Mouse (Mus musculus) CD8-positive naive resting alpha-beta T cell, adult 2 months (primary cell): ENCODE measurements at regions not wholly inside any gene's neighbourhood (a gene's known extent, or its start where the extent isn't known, plus 50 kb on each side); places are given as distances from the start of the nearest gene placed in this dataset.
"Not testable (repeated sequence)": the region's sequence is repeated elsewhere in the genome, so short reads cannot be mapped to it uniquely, and the experiment has no call there.

ENCODE experiments used
- DNase-seq, 2 experiments: peaks; one replicate each; pipeline ENCODE4 v3.0.0; 2022; ENCODE audit warnings: low read depth in 2 of 2, low spot score in 2 of 2

DNA sequence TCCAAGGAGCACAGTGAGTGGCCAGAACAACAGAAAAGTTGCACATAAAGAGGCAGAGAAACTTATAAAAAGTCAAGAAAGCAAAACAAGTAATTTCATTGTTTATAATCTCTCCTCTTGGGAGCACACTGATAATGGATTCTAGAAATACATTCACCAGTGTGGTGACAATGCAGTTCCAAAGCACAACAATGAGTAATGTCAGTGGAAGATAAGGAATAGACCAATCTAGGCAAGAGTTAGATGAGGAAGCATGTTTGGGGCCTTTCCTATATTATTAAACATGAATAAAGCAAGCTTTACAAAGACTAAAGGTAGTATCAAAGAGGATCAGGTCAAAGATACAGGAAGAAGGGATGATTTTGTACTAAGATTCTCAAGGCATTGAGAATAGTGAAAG lies 408.9 kb upstream of the N6amt1 start:
- no peak for DNase-seq

DNA sequence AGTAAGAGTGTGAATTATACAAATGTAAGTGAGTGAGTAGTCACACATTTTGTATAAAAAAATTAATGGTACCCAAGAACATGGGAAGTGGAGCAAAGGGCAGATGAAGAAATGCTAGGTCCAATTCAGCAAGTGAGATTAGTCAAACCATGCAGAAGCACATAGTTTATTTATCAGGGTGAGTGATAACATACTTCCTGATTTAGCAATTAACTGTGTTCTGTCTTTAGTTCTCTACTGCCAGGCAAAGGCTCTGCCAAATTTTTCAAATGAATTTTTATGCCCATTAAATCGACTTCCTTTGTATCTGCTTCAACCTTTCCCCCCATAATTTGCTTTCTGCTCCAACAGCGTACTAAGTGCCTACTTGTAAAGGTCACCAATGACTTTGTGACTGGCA lies 419.0 kb upstream of the N6amt1 start:
- no peak for DNase-seq

DNA sequence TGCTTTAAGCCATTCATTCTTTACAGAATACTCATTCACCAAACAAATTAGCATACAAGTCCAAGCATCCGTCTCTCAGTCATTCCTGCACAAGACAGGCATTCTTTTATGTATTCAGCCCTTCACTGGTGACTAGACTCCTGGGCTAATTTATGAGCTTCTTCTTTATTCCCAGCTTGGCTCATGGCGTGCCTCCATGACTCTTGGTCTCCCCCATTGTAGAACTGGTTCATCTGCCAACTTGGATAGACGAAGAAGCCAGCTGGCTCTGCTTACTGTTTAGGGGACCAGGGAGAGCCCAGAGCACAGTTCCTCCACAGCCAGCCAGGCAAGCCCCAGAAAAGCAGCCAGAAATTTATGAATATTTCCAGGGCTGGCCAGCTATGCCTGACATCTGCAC lies 421.2 kb upstream of the N6amt1 start:
- no peak for DNase-seq

DNA sequence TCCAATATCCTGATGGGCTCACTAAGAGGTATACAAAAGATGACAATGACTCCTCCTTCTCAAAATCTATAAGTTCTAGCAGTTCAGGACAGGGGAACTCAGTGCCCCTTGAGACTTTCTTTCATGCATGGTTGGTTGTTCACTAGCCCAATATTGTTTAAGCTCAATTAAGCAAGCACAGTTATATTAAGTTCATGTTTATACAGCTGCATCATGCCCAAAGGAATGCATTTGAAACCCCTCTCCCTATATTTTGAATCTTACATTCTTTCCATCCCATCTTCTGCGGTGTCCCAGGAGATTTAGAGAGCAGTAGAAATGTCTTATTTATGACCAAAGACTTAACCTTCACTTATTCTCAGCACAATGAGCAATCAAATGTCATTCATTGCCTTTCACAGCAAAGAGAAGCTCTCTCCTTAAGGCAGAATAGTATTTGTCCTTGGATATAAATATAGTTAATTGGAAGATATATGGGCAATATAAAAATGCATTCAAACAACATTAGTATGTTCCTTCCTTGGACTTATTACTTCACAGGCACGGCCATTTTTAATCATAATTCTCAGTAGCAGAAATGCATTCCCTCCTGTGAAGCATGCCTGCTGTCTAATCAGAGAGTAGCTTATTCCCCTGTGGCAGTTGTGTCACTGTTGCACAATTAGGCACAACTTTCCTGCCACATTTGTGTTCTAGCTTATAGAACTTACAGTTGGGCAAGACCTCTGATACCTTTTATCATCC lies 455.8 kb upstream of the N6amt1 start:
- no peak for DNase-seq

- no peak for DNase-seq
These were observed 459.0 kb upstream of the N6amt1 start for GRCm38 (mm10) chr16:86894982-86895381.

GRCm38 (mm10) chr16:86894333-86894732 lies 459.7 kb upstream of the N6amt1 start:
- no peak for DNase-seq

DNA sequence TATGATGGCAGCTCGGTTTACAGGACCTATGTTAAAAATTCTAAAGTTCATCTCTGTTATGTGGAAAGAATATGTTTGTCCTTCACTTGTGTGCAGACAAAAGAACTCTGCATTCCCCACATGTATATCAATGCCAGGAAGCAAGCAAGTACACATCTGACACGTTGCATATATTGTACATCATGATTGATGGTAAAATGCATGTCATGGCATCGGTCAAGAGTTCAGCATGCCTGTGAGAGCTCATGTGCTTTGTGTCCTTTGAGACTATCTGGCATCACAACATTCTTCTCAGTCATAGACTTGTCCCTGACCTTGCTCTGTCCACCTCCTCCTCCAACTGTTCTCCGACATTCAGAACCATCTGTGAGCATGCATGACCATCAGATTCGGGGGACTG lies 465.6 kb upstream of the N6amt1 start:
- no peak for DNase-seq

DNA sequence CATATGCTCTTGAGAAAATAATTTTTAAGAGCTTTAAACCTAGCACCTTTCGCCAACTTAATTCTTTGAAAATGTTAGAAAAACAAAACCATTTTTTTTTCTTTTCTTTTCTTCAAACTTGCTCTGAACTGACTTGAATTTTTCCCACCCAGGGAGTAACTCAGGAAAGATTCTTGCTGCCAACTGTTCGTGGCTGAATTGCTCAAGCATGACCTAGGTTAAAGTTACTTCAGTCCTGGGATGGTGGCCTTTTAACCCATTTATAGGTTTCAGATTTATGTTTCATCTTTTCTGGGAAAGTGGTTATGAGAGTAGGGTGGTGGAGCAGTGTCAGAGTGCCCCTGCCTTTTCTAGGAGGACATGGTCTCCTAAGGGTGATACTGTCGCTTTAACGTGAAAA lies 466.4 kb upstream of the N6amt1 start:
- DNase-seq = no peak

DNA sequence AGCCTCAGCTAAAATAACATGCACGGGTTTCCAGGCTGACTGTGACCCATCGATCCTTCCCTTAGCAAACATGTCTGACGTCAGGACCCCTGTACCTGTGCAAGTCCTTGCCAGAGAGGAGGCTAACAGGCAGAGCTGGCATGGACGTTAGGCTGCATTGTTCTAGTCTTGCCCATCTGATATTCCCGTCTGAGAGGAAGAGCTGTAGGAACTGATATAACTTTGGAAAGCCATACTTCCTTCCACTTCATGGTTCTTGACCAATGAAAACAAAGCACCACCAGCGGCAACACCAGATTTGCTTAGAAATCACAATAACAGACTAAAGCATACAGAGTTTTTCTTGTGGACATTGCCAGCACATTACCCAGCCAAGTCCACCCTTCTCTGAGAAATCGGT lies 470.1 kb upstream of the N6amt1 start:
- no peak for DNase-seq

GRCm38 (mm10) chr16:86882529-86882928 lies 471.5 kb upstream of the N6amt1 start:
- no peak for DNase-seq

- DNase-seq = no peak
These were observed 472.4 kb upstream of the N6amt1 start for GRCm38 (mm10) chr16:86881583-86881982.

DNA sequence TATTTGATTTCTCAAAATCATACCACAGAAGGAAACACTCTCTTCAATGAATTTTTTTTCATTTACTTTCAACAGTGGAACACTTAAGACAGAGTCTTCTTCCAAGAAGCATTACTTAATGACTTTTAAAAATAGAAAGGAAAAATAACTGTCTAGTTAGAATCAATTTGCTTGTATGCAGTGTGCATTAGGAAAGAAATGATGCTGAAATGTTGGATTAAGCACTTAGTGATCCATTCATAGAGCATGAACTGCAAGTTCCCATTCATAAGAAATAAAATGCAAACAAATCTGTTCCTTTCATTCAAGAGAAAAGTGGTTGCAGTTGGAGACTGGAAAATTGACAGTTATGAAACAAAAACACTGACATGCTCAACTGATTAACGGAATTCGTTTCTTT lies 493.2 kb upstream of the N6amt1 start:
- no peak for DNase-seq

GRCm38 (mm10) chr16:86855891-86856290 lies 498.1 kb upstream of the N6amt1 start:
- DNase-seq = no peak

GRCm38 (mm10) chr16:86855312-86855711 lies 498.7 kb upstream of the N6amt1 start:
- DNase-seq = no peak

- DNase-seq = no peak
These were observed 500.6 kb upstream of the N6amt1 start for GRCm38 (mm10) chr16:86853398-86853797.

- no peak for DNase-seq
These were observed 515.3 kb upstream of the N6amt1 start for GRCm38 (mm10) chr16:86838457-86839337.

DNA sequence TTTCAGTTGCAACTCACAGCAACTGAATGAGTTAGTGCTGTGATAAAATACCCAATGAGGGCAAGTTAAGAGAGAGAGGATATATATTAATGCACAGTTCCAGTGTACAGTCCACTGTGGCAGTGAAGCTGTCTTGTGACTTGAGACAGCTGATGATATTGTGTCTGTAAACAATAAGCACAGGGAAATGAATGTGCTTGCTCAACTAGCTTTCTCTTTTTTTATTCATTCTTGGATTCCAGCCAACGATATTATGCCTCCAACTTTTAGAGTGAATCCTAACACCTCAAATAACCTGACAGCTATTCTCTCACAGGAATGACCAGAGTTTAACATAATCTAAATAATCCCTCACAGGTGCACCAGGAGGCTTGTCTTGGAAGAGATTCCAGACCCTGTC lies 526.3 kb upstream of the N6amt1 start:
- DNase-seq = no peak

DNA sequence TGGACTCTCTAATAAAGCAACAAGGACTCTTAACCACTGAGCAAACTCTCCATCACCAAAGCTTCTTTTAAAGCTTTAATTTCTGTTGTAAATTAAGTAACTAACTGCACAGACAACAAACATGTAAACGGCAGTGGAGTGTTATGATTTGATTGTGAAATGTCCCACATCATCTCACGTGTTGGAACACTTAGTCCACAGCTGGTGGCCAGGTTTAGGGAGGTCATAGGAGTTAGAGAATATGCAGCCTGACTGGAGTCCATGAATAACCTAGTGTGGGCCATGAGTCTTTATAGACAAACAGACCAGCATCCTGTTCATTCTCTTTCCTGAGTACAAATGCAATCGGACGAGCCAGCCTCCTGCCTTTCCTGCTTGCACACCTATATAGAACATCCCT lies 527.3 kb upstream of the N6amt1 start:
- DNase-seq = no peak

DNA sequence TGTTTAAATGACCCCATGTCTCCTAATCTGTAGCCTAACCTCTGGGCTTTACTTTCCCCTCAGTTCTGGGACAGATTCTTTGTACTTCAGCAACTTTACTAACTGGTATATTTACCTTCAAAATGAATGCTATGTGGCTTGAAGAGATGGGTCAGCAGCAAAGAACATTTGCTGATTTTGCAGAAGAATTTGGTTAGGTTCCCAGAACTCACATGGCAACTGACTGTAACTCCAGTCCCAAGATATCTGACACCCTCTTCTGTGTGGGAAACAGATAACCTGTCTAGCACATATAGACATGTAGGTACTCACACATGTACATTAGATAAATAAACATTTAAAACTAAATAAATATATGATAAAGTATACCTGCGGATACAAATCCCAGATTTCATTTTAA lies 530.5 kb upstream of the N6amt1 start:
- no peak for DNase-seq

- no peak for DNase-seq
These were observed 532.4 kb upstream of the N6amt1 start for GRCm38 (mm10) chr16:86821586-86821985.

- DNase-seq = not testable (repeated sequence)
These were observed 535.3 kb upstream of the N6amt1 start for GRCm38 (mm10) chr16:86818639-86819038.

DNA sequence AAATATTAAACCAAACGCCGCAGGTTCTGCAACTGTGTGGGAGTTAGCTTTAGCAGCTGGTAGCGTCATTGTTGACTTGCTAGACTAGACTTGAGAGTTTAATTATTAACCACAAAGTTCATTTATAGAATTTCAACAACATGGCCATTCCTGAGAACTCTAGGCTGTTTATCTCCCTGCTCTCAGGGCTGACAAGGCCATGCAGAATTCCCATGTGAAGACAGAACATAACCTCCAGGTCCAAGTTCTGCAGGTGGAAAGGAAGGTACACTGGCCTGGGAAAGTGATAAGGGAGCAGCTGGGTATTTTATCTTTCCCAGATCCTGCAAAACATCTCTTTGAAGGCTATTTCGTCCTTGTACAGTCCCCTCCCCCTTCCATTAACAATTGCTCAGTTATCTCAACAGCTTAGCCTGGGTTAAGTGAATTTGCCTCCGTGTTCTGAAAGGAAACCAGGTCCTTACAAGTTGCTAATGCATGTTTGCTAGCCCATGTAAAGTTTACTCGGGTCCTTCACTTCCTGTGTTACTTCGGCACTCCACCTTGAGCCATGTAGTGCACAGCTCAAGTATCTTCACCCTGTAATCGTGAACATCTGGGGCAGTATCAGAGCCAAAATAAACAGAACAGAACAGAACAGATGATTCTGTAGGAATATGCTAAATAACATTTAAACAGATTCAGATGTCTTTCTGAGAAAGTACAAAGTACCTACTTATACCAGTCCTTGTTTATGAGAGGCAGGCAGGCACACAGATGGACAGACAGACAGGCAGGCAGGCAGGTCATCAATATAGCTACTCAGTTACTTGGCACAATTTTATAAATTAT lies 537.0 kb upstream of the N6amt1 start:
- no peak for DNase-seq
